Mouse (Mus musculus): ENCODE measurements around the gene Grip1.

DNA sequence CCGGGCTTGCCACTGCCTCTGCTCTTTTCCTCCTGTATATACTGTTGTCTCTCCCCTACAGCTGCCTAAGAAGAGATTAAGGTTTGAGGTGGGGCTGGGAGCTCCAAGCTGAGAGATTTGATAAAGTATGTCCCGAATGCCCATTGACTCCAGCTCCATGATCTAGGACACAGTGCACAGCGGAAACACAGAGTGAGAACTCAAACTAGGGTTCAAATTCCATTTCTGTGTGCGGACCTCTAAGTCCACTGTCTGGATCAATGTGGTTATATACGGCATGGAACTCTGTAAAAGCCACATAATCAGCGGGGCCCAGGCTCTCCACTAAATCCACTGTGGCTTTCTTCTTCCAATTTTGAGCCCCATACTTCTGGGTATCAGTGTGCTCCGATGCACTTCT is 26.0 kb upstream of the Grip1 start:
- no peak for TF ChIP-seq CTCF (IDR thresholded peaks at IDR 0.05; ENCODE audit: extremely low read depth, insufficient read length, insufficient replicate concordance, low read depth, low read length)
- TF ChIP-seq POLR2A (IDR thresholded peaks at IDR 0.05; ENCODE audit: low read depth, low read length), result no peak
